Mouse (Mus musculus) cerebellum, adult 2 months (tissue): ENCODE results near the gene Nr1h4. TPM values are rescaled to one million over a fixed set of nuclear protein-coding genes. Genes with fewer than 3 reads are reported as not detected.

Experiments
- DNase-seq, 2 experiments: peaks; one replicate each; pipeline ENCODE4 v3.0.0; 2021
- H3K27ac ChIP-seq: fragments of 200-500 bp; 2 replicates; pipeline ENCODE4 v1.5.1; 2012; ENCODE audit warnings: low read length, control low read depth, inconsistent platforms; ENCODE audit not compliant: insufficient read depth
- H3K27me3 ChIP-seq: fragments of 200-500 bp; 2 replicates; pipeline ENCODE4 v1.6.1; 2012; ENCODE audit warnings: inconsistent platforms, mild to moderate bottlenecking, low read length, moderate library complexity; ENCODE audit not compliant: control insufficient read depth, insufficient read depth
- H3K4me1 ChIP-seq: fragments of 200-500 bp; 2 replicates; pipeline ENCODE4 v1.6.1; 2011; ENCODE audit warnings: low read length; ENCODE audit not compliant: control insufficient read depth, insufficient read depth
- H3K4me3 ChIP-seq: fragments of 200-500 bp; replicated peaks from 2 replicates; pipeline ENCODE3; 2011; ENCODE audit warnings: mild to moderate bottlenecking, low read depth, low read length, control low read depth; ENCODE audit not compliant: insufficient read depth
- CTCF ChIP-seq: fragments of 200-500 bp; IDR thresholded peaks from 2 replicates; pipeline ENCODE4 v1.5.1; 2011; ENCODE audit warnings: low read depth, mild to moderate bottlenecking, control low read depth, low read length, moderate library complexity, borderline replicate concordance; ENCODE audit not compliant: insufficient read depth
- POLR2A ChIP-seq: fragments of 200-500 bp; IDR thresholded peaks from 2 replicates; pipeline ENCODE4 v1.6.1; 2011; ENCODE audit warnings: low read length, control low read depth, borderline replicate concordance; ENCODE audit not compliant: insufficient read depth
- WGBS: fragments of 180-500 bp; shearing (Covaris S2); methylation state at CpG from one replicate; pipeline ENCODE4 v1.1.7; 2018; 5-methylcytosine and 5-hydroxymethylcytosine counted together
- polyA plus RNA-seq: library from polyadenylated mRNA; depleted of rRNA; stranded (reverse); fragments of >200 nt; gene quantifications from 2 replicates; pipeline ENCODE4 v1.2.3, GENCODE M21; 2012

Nr1h4 gene
- polyA plus RNA-seq, 1 experiment = 0.08 TPM

DNA sequence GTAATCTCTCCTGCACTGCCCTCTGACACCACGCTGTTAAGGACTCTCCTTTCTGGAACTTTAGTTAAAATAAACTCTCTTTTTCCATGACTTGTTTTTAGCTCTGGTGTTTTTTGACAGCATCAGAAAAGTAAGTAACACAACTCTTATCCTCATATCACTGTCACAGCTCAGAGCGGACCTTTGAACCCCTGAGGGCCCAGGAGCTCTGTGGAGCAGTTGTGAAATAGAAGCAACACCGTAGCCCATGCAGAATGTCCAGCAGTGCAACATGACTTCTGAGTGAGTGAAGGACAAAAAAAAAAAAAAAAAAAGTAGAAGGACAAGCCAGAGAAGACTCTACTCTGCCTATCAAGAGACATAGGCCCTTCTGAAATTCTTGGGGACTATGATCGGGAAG, 14.2 kb downstream of the Nr1h4 start:
- Histone ChIP-seq H3K4me1 (no peaks in the 10 kb centered on the region), H3K4me3 (no peak overlapping the region), H3K27me3 (no peaks in the 10 kb centered on the region), H3K27ac (no peak overlapping the region)
- no peak for DNase-seq
- TF ChIP-seq POLR2A = no peak
- WGBS = 90% methylated on average over 4 of the region's 4 CpGs

DNA sequence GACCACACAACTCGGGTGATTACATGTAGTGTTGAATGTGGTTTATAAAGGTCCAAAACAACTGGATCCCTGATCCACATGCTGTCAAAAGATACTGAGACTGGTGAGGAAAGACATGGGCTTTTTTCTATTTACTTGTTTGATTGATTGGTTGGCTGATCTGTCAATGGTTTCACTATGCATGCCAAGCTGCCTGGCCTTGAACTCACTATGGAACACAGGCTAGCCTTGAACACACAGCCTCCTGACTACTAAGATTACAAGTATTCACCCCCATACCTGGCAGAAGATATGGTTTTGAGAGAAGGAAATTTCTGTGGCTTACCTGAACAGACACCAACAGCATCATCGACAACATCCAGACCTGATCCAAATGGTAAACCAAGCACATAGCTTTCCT, 15.0 kb downstream of the Nr1h4 start:
- H3K4me1 ChIP-seq = no peaks in the 10 kb centered on the region
- no peaks in the 10 kb centered on the region for H3K27me3 ChIP-seq
- TF ChIP-seq POLR2A (no peak), CTCF (no peak)
- no peak overlapping the region for H3K27ac ChIP-seq
- 95% methylated on average over 2 of the region's 2 CpGs for whole genome bisulfite sequencing
- H3K4me3 ChIP-seq = no peak overlapping the region
- no peak for DNase-seq

DNA sequence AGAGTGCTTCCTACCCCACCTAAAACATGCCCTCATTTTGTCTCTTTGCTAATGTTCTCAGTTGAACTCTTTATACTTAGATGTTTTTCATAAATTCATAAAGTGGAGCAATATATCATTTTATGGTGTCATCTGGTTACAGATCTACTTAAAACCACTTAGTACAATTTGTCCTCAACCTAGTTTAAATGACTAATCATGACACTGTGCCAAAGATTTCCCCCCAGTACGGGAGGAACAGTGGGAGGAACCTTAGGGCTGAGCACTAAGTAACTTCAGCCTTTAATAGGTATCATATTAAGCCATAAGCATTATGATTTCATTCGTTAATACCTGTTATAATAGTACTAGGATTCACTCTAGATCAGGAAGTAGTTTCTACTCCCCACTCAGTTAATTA, 17.6 kb downstream of the Nr1h4 start:
- DNase-seq = no peak
- Histone ChIP-seq H3K4me3 (no peak overlapping the region), H3K27ac (no peak overlapping the region), H3K27me3 (no peaks in the 10 kb centered on the region), H3K4me1 (no peaks in the 10 kb centered on the region)
- TF ChIP-seq CTCF (no peak), POLR2A (no peak)
- 60% methylated on average over 2 of the region's 2 CpGs for WGBS

DNA sequence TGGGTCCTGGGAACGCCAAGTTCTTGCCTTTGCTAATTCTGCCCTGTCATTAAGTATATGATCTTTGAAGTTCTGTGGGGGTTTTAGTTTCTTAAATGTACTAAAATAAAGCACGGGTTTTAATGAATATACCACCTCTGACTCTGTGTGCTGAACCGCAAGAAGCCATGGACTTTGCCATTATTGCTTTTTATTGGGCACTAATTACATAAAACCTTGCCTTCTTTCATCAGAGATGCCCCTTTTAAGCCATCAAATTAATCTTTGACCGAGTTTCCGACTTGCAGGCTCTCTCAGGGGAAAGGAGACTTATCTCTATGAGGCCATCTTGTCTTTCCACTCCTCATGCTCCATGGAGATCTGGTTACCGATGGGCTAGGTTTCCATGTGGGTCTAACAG, 20.8 kb downstream of the Nr1h4 start:
- no peak for DNase-seq

DNA sequence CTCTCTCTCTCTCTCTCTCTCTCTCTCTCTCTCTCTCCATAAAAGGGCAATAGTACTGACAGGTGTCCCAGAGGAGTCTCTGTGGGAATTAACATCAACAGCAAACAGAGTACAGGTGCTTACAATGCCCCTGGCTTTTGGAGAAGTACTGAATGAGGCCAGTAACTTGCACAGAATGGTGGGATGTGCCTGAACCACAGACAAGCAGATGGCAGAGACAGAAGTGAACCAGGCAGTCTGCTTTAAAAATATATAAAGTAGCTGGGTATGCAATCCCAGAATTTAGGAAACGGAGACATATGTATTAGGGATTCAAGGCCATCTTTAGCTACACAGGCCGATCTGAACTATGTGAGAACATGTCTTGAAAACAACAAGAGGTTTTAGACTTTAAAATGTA, 22.8 kb downstream of the Nr1h4 start:
- Histone ChIP-seq H3K27ac (no peak overlapping the region), H3K4me1 (no peaks in the 10 kb centered on the region), H3K4me3 (no peak overlapping the region), H3K27me3 (no peaks in the 10 kb centered on the region)
- no peak for TF ChIP-seq POLR2A
- no peak for TF ChIP-seq CTCF
- no peak for DNase-seq
- 92% methylated on average over 2 of the region's 2 CpGs for WGBS

More for the DNA sequence above, 20.8 kb downstream of the Nr1h4 start:
- H3K4me3 ChIP-seq = no peak overlapping the region
- H3K27ac ChIP-seq = no peak overlapping the region
- no peak for TF ChIP-seq CTCF
- TF ChIP-seq POLR2A = no peak
- 81% methylated on average over 6 of the region's 6 CpGs for WGBS
- no peaks in the 10 kb centered on the region for H3K4me1 ChIP-seq
- no peaks in the 10 kb centered on the region for H3K27me3 ChIP-seq

DNA sequence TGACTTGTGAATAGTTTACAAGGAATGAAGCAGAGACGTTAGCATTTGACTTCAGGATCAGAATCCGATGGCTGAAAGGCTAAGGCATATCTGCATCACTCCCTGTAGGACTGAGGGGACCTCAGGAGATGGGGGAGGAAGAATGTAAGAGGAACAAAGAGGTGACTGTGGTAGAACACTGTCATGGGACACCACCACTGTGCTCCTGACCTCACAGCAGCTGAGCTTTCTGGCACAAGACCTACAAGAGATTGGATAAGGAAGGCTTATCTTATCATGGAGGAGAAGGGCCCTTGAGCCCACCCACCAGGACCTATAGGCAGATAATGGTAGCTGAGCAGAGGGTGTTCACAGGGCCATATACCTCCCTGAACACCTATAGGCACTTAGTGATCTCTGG, 24.8 kb downstream of the Nr1h4 start:
- 76% methylated on average over 2 of the region's 2 CpGs for WGBS
- no peaks in the 10 kb centered on the region for H3K27me3 ChIP-seq
- no peak for TF ChIP-seq CTCF
- no peak for TF ChIP-seq POLR2A

DNA sequence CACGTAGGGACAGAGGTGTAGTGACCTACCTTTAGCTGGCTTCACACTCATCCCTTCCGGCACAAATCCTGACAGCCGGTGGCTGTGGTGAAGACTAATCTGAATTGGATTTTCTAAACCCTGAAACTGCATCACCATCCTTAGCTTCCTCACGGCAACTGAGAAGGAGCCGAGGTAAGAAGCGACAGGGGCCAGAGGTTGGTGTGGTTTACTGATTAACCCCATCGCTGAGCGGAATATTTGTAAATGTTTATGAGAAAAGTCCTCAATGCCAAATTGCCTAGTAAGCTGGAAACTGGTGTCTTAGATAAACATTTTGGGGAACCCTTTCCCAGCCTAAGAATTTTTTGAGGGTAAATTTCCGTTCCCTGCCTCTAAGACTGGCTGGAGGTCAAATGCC, 26.9 kb downstream of the Nr1h4 start:
- no peaks in the 10 kb centered on the region for H3K4me1 ChIP-seq
- WGBS = 93% methylated on average over 9 of the region's 9 CpGs
- no peak overlapping the region for H3K27ac ChIP-seq
- TF ChIP-seq POLR2A (no peak), CTCF (no peak)
- DNase-seq = no peak
- H3K27me3 ChIP-seq = no peaks in the 10 kb centered on the region
- no peak overlapping the region for H3K4me3 ChIP-seq

More for the DNA sequence above, 24.8 kb downstream of the Nr1h4 start:
- Histone ChIP-seq H3K27ac (no peak overlapping the region), H3K4me3 (no peak overlapping the region), H3K4me1 (no peaks in the 10 kb centered on the region)
- no peak for DNase-seq

DNA sequence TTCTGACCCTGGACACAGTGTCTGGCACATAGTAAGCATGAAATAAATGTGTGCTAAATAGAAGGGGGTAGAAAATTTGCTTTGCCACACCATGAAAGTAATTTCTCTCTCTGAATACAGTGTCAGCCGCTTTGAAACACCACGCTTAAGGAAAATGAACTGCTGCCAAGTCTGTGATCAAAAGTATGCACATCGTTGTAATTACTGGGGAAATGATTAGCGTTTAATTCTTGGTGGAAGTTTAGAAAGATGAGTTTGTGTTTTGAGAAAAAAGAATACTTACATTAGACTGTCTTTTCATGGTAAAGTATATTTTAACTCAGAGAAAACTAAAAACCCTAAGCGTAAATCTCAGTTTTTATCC, 27.8 kb downstream of the Nr1h4 start:
- TF ChIP-seq CTCF (no peak), POLR2A (no peak)
- H3K4me1 ChIP-seq = no peaks in the 10 kb centered on the region
- no peak overlapping the region for H3K4me3 ChIP-seq
- WGBS = 35% methylated on average over 5 of the region's 5 CpGs
- no peak overlapping the region for H3K27ac ChIP-seq
- no peak for DNase-seq
- H3K27me3 ChIP-seq = no peaks in the 10 kb centered on the region

DNA sequence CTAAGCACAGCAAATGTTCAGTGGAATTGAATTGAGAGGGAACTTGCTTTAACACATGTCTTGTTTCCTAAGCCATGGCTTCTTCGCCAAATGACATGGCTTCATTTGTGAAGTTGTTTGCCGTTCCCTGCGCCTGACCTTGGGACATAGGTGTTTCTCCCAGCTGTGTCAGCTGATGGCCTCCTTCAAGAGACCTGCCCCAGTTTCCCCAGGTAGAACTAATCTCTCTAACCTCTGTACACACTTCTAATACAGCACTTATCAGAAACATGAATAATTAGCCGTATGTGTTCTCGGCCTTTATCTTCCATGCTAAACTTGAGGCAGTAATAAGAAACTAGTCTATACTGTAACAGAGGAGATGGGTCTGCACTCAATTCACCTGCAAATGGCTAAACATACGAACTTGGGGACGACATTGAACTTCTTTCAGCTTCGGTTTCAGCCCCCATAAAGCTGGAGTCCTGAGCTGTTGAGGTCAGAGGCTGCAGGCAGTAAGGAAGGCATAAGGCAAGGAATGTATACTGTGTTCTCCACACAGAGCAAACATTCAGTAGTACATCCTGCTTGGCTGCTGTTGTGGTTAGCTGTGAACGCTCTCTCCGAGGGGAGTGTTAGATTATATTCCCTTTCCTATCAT, 28.3 kb downstream of the Nr1h4 start:
- 84% methylated on average over 10 of the region's 10 CpGs for WGBS
- DNase-seq = no peak
- Histone ChIP-seq H3K4me1 (no peaks in the 10 kb centered on the region), H3K4me3 (no peak overlapping the region), H3K27ac (no peak overlapping the region), H3K27me3 (no peaks in the 10 kb centered on the region)
- TF ChIP-seq POLR2A (no peak), CTCF (no peak)
